Mouse (Mus musculus) lung, adult 18-20 months (tissue): ENCODE results near the gene Nsd1.
A peak's percentile ranks its signal among the peaks of the same experiment; 100 is the strongest.
"Not testable (repeated sequence)": the region's sequence is repeated elsewhere in the genome, so short reads cannot be mapped to it uniquely, and the experiment has no call there.

ENCODE experiments used
- DNase-seq, 2 experiments: peaks; one replicate each; pipeline ENCODE4 v3.0.0; 2022; ENCODE audit warnings: mixed read lengths in 2 of 2

Gene Nsd1

DNA sequence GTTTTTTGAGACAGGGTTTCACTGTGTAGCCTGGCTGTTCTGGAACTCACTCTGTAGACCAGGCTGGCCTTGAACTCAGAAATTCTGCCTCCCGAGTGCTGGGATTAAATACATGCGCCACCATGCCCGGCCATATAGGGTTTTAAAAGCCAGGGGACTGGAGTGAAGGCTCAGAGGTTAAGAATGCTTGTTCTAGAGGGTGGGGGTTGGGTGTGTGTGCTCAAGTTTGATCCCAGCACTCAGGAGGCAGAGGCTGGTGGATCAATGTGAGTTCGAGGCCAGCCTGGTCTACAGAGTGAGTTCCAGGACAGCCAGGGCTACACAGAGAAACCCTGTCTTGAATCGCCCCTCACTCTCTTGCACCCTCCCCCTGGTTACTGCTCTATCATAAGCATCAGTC lies 18.0 kb upstream of the Nsd1 start:
- DNase-seq, result no peak

DNA sequence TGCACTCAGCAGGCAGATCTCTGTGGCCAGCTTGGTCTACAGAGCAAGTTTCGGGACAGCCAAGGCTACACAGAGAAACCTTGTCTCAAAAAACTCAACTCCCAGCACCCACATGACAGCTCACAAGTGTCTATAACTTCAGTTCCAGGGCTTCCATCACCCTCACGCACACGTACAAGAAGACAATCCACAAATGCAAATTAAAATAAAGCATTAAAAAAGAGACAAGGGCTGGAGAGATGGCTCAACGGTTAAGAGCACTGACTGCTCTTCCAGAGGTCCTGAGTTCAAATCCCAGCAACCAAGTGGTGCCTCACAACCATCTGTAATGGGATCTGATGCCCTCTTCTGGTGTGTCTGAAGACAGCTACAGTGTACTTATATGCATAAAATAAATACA lies 6.8 kb upstream of the Nsd1 start:
- not testable (repeated sequence) for DNase-seq

DNA sequence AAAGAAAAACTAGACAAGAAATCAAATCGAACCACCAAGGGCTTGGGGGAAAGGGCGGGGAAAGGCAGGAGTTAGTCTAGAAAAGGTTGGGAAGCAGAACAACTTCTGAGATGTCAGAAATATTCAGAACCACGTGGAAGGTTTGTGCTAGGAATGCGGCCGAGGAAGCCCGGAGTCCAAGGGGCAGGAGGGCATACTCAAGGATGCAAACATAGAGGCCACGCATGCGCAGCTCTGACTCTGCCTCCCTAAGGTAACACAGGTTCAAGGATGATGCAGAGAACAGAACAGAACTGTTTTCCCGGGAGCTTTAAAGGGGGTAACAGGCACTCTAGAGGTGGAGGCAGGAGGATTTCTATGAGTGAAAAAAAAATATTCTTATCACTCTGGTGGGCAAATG lies 5.8 kb upstream of the Nsd1 start:
- no peak for DNase-seq

DNA sequence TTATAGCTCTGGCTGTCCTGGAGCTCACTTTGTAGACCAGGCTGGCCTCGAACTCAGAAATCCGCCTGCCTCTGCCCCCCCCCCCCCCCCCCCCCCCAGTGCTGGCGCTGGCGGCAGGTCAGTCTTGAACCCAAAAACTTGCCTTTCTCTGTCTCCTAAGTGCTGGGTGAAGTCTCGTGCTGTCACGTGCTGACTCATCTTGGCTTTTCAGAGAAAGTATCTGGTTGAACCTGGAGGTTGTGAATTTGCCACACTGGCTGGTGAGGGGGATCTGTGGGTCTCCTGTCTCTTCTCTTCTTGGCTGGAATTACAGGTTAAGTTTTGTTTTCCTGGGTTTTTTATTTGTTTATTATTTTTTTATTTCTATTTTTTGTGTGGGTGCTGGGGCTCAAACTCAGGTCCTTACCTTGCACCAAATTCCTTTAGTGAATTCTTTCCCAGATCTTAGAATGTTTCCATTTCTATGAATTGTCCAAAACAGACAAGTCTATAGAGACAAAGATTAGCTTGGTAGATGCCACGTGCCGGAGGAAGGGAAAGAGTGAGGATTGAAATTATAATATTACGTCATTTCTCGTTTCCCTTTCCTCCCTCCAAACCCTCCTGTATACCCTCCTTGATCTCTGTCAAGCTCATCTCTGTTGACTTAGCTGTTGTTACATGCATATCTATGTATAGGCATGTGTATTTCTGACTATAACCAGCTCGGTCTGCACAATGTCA lies 4.8 kb upstream of the Nsd1 start:
- DNase-seq, result no peak

DNA sequence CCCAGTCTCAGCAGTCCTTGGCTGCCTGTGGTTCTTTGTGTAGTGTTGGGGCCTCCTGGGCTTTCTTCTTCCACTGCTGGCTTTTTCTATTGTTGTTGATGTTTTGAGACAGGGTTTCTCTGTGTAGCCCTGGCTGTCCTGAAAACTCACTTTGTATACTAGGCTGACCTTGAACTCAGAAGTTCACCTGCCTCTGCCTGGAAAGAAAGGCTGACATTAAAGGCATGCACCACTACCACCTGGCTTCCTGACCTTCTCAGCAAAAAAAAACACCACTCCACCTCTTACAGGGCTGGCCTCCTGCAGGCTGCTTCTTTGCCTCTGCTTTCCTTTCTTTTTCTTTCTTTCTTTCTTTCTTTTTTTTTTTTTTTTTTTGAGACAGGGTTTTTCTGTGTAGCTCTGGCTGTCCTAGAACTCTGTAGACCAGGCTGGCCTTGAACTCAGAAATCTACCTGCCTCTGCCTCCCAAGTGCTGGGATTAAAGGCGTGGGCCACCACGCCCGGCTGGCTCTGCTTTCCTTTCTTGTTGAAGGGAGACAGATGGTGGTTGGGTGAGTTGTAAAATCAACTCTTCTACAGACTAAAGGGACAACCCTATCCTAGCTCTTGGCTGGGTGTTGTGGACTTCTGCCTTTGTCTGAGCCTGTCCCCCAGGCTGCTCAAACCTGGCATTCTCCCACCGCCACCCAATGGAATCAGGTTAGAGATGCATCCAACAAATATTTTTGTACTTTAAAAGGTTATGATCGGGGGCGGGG lies 4.0 kb upstream of the Nsd1 start:
- DNase-seq, result no peak

DNA sequence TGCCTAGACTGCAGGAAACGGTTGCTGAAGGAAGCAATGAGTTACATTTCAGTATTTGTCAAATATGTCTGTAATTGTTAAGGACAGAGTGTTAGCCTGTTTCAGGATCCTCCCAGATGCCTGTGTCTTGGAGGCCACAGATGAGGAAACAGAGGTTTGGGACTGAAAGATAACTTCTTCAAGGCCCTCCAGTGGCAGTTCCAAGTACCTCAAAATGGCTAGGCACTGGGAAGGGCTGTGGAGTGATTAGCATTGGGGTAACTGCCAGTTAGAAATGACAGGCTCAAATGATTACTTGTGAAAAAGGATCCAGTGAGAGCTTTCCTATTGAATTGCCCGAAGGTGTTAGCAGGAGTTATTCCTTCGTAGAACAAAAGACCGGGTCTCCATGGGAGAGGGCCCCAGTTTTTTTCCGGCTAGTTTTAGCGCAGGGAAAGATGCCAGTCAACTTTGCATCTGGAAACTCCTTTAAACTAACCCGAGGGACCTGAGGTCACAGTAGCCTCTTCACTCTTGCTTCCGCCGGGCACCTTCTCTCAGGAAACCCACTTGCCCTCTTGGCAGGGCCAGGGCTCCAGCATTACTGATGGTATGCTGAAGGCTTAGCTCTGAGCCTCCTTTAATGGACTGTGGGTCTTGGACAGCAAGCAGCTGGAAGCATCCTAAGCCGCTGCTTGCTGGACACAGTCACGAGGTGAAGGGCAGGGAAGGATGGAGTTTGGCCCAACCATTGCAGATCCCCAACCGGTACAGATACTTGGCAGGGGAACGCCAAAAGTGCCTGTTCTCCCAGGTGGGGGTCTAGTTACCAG lies 539 bp upstream of the Nsd1 start:
- no peak for DNase-seq

DNA sequence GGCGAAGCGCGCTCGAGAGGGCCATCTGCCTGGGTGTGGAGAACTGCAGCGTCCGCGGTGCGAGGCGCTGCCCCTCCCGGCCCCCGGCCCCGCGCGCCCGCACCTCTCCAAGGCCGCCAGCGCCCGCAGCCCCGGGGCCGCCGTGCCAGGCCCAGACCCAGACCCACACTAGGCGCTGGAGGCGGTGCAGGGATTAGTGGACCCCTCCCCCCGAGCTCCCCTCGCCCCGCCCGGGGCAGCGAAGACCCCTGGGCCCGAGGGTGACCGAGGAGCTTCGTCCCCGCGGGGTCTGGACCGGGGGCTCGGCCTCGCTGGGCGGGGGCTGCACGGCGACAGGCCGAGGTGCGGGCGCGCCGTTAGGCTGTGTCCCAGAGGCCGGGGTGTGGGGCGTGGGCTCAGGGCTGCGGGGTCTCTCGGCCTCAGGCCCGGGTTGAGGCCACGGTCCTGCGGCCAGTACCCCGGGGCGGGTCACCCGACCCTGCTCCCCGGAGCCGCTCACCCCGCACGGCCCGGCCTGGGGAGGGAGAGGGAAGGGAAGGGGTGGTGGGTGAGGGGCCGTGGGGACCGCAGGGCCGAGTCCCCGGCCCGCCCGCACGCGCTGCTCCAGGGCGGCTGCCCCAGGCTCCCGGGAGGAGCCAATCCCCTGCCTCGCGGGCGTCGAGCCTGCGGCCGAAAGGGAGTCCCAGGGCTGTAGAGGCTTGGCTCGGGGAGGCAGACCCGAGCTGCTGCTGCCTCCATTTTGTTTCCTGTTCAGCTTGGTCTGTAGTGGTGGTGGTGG lies 800 bp downstream of the Nsd1 start:
- peak; percentile 27 to 44 for DNase-seq

DNA sequence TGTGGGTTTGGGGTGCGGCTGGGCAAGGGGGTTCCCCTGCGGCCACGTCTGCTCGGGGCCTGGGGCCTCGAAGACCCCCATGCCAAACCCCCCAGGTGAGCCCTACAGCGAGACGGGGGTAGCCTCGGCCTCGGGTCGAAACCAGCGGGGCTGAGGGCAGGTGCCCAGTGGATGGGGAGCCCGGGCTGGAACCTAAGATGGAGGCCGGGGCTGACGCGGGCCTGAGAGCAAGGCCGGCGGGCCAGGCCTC lies 1.3 kb downstream of the Nsd1 start:
- DNase-seq, result no peak

DNA sequence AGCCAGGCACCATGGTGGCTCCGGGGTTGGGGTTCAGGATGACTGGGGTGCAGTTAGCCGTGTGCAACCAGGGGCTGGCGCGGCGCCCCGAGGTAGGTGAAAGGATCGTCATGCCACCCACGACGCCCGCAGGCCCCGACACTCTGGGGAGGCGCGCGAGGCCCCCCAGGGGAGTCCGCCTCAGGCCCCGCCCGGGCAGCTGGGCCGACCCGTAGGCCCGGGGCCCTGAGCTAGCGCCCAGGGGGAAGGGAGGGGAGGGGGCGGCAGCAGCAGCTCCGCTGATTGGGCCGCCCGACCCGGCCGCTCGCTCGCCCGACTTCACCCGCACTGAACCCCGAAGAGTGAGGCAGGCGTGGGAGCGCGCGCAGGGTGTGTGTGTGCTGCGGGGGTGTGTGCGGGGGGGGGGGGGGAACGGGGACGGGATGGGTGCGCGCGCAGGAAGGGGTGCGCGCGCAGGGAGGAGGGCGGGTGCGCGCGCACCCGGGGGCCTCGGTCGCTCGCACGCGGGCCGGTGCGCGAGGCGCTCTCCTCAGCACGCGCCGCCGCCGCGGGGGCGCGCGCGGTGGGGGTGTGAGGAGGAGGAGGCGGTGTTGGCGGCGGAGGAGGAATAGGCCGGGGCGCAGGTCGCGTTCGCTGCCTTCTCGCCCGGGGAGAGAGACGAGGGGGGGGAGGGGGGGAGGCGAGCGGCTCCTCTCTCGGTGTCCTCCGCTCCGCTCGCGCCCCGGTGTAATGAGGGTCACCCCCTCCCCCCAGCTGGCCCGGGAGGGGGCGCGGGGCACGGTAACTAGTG lies 1.8 kb downstream of the Nsd1 start:
- peak; percentile 86 to 88 for DNase-seq

DNA sequence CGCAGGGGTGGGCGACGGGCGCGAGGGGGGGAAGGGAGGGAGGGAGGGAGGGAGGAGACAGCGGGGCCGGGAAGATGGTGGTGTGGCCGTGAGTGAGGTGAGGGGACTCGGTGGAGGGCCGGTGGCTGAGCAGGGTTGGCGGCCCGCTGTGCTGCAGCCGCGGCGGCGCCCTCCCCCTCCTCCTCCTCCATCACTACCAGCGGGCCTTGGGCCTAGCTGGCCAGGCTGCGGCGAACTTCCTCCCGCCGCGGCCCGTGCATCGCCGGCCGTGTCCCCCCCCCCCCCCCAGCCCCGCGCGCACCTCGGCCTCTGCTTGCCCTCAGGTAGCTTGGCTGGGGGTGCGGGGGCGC lies 2.4 kb downstream of the Nsd1 start:
- peak; percentile 45 to 50 for DNase-seq

DNA sequence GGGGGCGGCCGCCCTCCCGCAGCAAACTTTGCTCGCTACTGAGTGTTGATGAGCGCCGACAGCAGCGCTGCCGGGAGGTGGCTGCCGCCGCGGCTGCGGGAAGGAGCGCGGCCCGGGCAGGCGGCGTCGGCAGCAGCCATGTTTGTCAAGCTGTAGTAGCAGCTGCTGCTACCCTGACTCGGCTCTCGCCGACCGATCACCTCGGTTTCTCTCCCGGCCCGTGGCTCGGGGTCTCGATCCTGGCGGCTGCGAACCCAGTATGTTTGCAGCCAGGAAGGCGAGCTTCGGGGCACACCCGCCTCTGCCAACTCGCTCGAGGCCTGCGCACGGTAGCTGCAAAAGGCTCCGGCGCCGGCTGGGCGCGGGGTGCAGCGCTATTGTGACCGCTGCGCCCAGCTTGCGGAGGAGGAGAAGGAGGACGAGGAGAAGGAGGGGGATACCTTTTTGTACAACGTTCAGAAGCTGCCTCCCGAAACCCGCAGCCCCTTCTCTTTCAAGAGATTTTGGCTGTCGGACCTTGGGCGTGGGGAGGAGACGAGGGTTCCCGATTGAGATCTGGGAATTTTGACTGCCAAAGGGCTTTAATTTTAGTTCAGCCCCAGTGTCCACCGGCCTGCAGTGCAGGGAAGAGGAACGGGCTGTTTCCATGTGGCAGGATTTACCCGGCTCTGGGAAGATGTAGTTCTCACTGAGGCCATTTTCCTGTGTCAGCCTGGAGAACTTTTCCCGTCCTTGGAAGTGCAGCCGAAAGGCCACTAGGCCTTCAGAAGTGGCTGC lies 3.0 kb downstream of the Nsd1 start:
- peak; percentile 43 to 57 for DNase-seq

DNA sequence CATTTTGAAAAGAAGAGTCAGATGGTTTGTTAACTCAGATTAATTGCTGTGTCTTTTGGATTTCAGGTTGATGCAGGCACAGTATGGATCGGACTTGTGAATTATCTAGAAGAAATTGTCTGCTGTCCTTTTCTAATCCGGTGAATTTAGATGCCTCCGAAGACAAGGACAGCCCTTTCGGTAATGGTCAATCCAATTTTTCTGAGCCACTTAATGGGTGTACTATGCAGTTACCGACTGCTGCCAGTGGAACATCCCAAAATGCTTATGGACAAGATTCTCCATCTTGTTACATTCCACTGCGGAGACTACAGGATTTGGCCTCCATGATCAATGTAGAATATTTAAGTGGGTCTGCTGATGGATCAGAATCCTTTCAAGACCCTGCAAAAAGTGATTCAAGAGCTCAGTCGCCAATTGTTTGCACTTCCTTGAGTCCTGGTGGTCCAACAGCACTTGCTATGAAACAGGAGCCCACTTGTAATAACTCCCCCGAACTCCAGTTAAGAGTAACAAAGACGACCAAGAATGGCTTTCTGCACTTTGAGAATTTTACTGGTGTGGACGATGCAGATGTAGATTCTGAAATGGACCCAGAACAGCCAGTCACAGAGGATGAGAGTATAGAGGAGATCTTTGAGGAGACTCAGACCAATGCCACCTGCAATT lies 3.7 kb downstream of the Nsd1 start:
- DNase-seq, result no peak

DNA sequence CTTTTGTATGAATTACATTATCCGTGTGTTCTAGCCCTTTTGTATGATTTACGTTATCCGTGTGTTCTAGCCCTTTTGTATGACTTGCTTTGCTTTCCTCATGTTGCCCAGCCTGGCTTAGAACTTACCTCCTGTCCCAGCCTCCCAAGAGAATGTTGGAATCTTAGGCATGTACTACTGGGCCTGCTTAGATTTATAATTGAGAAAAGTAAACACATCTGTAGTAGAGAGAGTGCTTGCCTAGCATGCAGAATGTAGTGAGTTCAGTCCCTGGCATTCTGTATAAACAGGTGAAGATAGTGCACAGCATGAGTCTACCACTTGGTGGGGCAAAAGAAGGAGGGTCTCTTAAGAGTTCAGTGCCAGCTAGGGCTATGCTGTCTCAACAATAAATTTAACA lies 14.8 kb downstream of the Nsd1 start:
- DNase-seq, result no peak

DNA sequence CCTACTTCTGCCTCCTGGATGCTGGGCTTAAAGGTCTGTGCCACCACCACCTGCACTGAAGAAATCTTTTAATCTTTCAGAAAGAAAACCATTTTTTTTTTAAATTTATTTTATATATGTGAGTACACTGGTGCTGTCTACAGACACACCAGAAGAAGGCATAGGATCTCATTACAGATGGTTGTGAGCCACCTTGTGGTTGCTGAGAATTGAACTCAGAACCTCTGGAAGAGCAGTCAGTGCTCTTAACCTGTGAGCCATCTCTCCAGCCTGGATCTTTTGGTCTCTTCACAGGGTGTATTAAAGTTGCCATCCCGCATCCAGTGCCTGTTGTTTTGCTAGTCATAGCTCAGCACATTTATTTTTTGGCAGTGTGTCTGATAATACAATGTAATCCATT lies 21.1 kb downstream of the Nsd1 start:
- peak in 1 of 2 experiments; percentile 24 for DNase-seq

DNA sequence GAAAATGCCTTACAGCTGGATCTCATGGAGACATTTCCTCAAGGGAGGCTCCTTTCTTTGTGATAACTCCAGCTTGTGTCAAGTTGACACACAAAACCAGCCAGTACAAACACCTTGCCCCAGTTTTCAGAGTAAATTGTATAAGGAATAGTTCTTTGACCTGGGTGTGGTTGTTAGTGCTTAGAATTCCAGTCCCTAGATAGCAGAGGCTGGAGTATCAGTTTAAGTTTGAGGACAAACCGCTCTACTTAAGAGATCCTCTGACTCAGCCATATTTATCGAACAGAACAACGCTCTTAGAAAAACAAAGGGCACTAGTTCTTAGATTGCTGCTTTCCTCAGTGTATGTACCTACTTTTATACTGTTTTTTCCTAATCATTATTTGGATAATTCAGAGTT lies 33.6 kb downstream of the Nsd1 start:
- no peak for DNase-seq

DNA sequence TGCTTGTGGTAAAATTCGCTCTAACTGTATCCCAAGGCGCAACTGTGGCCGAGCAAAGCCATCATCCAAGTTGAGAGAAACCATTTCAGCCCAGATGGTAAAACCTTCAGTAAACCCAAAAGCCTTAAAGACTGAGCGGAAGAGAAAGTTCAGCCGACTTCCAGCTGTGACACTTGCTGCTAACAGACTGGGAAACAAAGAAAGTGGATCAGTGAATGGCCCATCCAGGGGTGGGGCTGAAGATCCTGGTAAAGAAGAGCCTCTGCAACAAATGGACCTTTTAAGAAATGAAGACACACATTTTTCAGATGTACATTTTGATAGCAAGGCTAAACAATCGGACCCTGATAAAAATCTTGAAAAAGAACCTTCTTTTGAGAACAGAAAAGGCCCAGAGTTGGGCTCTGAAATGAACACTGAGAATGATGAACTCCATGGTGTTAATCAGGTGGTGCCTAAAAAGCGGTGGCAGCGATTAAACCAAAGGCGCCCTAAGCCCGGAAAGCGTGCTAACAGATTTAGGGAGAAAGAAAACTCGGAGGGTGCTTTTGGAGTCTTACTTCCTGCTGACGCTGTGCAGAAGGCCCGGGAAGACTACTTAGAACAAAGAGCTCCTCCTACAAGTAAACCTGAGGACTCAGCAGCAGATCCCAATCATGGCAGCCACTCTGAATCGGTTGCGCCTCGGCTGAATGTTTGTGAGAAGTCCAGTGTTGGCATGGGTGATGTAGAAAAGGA lies 37.9 kb downstream of the Nsd1 start:
- DNase-seq, result no peak

DNA sequence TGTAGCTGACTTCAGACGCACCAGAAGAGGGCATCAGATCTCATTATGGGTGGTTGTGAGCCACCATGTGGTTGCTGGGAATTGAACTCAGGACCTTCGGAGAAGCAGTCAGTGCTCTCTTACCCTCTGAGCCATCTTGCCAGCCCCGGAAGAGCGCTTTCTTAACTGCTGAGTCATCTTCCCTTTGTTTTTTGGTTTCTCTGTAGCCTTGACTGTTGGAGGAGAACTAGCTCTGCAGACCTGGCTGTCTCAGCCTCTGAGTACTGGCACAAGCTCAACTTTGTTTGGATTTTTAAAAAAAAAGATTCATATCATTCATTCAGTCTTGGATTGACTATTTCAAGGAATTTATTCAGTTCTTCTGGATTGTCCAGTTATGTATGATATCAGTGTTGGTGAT lies 39.7 kb downstream of the Nsd1 start:
- DNase-seq, result no peak

DNA sequence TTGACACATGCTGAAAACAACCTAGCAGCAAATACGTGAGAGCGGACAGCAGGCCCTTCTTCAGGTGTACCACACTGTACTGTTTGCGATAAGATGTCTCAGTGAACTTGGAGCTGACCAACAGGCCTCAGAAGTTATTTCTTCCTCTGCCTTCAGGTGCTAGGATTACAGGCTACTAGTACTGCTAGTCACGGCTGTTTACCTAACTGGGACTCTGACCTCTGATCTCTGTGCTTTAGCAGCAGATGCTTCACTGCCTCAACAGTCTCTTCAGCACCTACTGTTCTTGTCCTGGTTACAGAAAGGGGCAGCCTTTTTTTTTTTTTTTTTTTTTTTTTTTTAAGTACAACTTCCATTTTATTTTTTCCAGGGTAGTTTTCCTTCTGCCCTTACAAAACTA lies 43.2 kb downstream of the Nsd1 start:
- no peak for DNase-seq

DNA sequence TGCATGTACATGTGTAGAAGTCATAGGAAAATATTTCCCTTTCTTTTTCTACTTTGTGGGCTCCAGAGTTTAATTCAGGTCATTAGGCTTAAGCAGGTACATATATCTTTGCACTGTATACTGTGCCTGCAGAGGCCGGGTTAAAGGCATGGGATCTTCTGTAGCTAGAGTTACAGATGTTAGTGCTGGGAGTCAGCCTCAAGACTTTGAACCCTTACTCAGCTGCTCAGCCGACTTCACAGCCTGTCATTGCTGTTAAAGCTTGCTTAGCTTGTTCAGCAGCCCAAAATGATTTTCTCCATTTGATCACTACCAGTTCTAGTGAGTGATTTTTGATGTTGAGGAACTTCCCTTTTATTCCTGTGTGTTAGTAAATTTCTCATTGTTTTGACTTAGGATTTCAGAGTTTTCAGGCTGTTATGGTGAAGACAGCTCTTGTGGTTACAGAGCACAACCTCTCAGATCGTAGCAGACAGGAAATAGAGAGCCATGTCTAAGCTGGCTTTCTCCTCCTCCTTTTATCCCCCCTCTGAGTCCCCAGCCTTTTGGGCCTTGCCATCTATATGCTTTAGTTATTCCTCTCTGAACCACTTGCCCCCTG lies 45.6 kb downstream of the Nsd1 start:
- DNase-seq, result no peak

DNA sequence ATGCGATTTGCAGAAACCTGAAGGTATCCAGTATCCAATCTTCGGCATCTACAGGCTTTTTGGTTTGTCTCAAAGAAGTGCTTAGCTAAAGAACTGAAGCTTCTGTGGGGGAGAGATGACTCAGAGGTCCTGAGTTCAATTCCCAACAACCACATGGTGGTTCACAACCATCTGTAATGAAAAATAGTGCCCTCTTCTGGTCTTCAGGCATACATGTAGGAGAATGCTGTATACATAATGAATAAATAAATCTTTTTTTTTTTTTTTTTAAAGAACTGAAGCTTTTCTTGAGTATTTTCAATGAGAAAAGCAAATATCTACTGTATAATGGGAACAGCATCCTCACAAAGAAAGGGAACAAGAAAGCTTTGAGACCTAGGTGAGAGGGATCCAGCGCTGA lies 49.1 kb downstream of the Nsd1 start:
- DNase-seq, result no peak
